ENCODE assay signal across 14 mouse cellular contexts in genomic region chr11:63545516-63545915, GRCm38 (mm10).
DNase-seq lines count a peak whose midpoint lies in the region; ATAC-seq and TF ChIP-seq lines count a peak whose summit lies in the region.
"Had no signal": no experiment of that assay in that cellular context is flagged by ENCODE, and none has a peak within 500 bp of the region (broad histone marks: within the 10 kb centered on the region; RNA-seq: fewer than 3 reads in every experiment).

No protein-coding gene starts in this region.

- no peak overlapping the region for H3K4me2 ChIP-seq in liver, postnatal 0 days (ENCODE audit: low read depth, low read length)
- H3K4me2 ChIP-seq in embryonic facial prominence, embryonic 11.5 days (ENCODE audit: low read depth, low read length) = no peak overlapping the region; the same call in 1 of the 2 replicates
- H3K4me2 ChIP-seq in limb, embryonic 13.5 days (replicated peaks) = peak overlapping the region; percentile 42
- H3K4me2 ChIP-seq: lung, embryonic 15.5 days had no signal

- no peaks in the 10 kb centered on the region for H3K36me3 ChIP-seq in liver, adult 2 months (ENCODE audit: control insufficient read depth, insufficient read depth, low read length)
- no peaks in the 10 kb centered on the region for H3K36me3 ChIP-seq in liver, postnatal 0 days (replicated peaks; ENCODE audit: insufficient read depth, low read length)
- H3K36me3 ChIP-seq in embryonic facial prominence, embryonic 11.5 days (replicated peaks; ENCODE audit: control insufficient read depth, insufficient read depth, low read depth, low read length) = no peaks in the 10 kb centered on the region
- H3K36me3 ChIP-seq in limb, embryonic 13.5 days = no peaks in the 10 kb centered on the region
- H3K36me3 ChIP-seq: G1E; lung, embryonic 15.5 days had no signal

- ATAC-seq in liver, postnatal 0 days = no peak
- no peak for ATAC-seq in embryonic facial prominence, embryonic 11.5 days (replicated peaks; ENCODE audit: insufficient number of reproducible peaks, low FRiP score, low TSS enrichment, low read depth)
- ATAC-seq in limb, embryonic 13.5 days (ENCODE audit: low FRiP score, low read depth) = peak; percentile 83

- no peak for TF ChIP-seq CTCF in liver, adult 2 months (IDR thresholded peaks at IDR 0.05; ENCODE audit: low read depth, low read length)
- no peak for TF ChIP-seq CTCF in liver, postnatal 0 days (IDR thresholded peaks at IDR 0.05; ENCODE audit: low read depth)

- no peak for TF ChIP-seq EP300 in liver, postnatal 0 days (IDR thresholded peaks at IDR 0.05; ENCODE audit: low read depth)

- intact Hi-C loops in left cerebral cortex, postnatal 36 days (cut with DNase I) = no loop called here

- H3K27ac ChIP-seq in liver, adult 2 months (replicated peaks; ENCODE audit: insufficient read depth, low read depth, low read length) = no peak overlapping the region
- H3K27ac ChIP-seq in liver, postnatal 0 days (ENCODE audit: low read depth) = no peak overlapping the region
- 0 out of 2 replicates have a peak overlapping the region, but pooled peaks have one; percentile 24 for H3K27ac ChIP-seq in embryonic facial prominence, embryonic 11.5 days (replicated peaks; ENCODE audit: low read depth, low read length)
- H3K27ac ChIP-seq in limb, embryonic 13.5 days = peak overlapping the region; percentile 64; the same call in 1 of the 2 replicates
- H3K27ac ChIP-seq: lung, embryonic 15.5 days had no signal

- H3K9me3 ChIP-seq in liver, postnatal 0 days (ENCODE audit: low read length) = no peaks in the 10 kb centered on the region
- no peaks in the 10 kb centered on the region for H3K9me3 ChIP-seq in embryonic facial prominence, embryonic 11.5 days (replicated peaks; ENCODE audit: control insufficient read depth, low read length)
- no peaks in the 10 kb centered on the region for H3K9me3 ChIP-seq in limb, embryonic 13.5 days
- H3K9me3 ChIP-seq: lung, embryonic 15.5 days had no signal

- H3K9ac ChIP-seq in liver, adult 2 months (ENCODE audit: low read depth, low read length) = no peak overlapping the region
- no peak overlapping the region for H3K9ac ChIP-seq in liver, postnatal 0 days (replicated peaks)
- H3K9ac ChIP-seq in embryonic facial prominence, embryonic 11.5 days (replicated peaks; ENCODE audit: low read length) = no peak overlapping the region
- peak overlapping the region; percentile 19; the same call in 1 of the 2 replicates for H3K9ac ChIP-seq in limb, embryonic 13.5 days
- H3K9ac ChIP-seq: lung, embryonic 15.5 days had no signal

- no peak for TF ChIP-seq POLR2A in liver, adult 2 months (IDR thresholded peaks at IDR 0.05; ENCODE audit: extremely low read depth, insufficient read depth, low read length)

- 54% methylated on average over 7 of the region's 7 CpGs for WGBS in liver, adult 2 months
- 28% methylated on average over 7 of the region's 7 CpGs for WGBS in liver, postnatal 0 days (ENCODE audit: insufficient replicate concordance)
- 2% methylated on average over 7 of the region's 7 CpGs for WGBS in embryonic facial prominence, embryonic 11.5 days
- 1% methylated on average over 7 of the region's 7 CpGs for WGBS in limb, embryonic 13.5 days

- DNase-seq in cerebellum, postnatal 14 days = peak; percentile 5 to 10
- no peak for DNase-seq in cerebellum, adult 8-10 months
- peak; percentile 26 for DNase-seq in liver, adult 2 months (ENCODE audit: extremely low read depth, low read depth, low spot score)
- DNase-seq in liver, postnatal 0 days = no peak
- DNase-seq in embryonic facial prominence, embryonic 11.5 days (ENCODE audit: low spot score) = peak; percentile 68
- DNase-seq in left cerebral cortex, postnatal 36 days (ENCODE audit: low spot score in 2 of 2) = no peak
- no peak for DNase-seq in adrenal gland, adult (ENCODE audit: inconsistent age in 2 of 2, low spot score in 1 of 2)
- DNase-seq: adrenal gland, adult 2 months; cerebellum, adult 11-12 months; kidney, adult 11 months had no signal

- H3K4me3 ChIP-seq in liver, adult 2 months (ENCODE audit: insufficient read depth, low read depth, low read length) = no peak overlapping the region
- no peak overlapping the region for H3K4me3 ChIP-seq in liver, postnatal 0 days (ENCODE audit: low read depth, low read length)
- no peak overlapping the region for H3K4me3 ChIP-seq in embryonic facial prominence, embryonic 11.5 days (ENCODE audit: low read depth, low read length)
- no peak overlapping the region for H3K4me3 ChIP-seq in limb, embryonic 13.5 days
- H3K4me3 ChIP-seq: erythroblast, embryonic 14.5 days; lung, embryonic 15.5 days had no signal

- H3K79me2 ChIP-seq in liver, adult 2 months (ENCODE audit: control insufficient read depth, insufficient read depth, low read length) = no peaks in the 10 kb centered on the region

- no peaks in the 10 kb centered on the region for H3K27me3 ChIP-seq in liver, adult 2 months (ENCODE audit: control insufficient read depth, insufficient read depth, low read length)
- H3K27me3 ChIP-seq in liver, postnatal 0 days (ENCODE audit: insufficient read depth, low read length) = no peaks in the 10 kb centered on the region
- H3K27me3 ChIP-seq in embryonic facial prominence, embryonic 11.5 days (ENCODE audit: control insufficient read depth, insufficient read depth, low read length) = no peaks in the 10 kb centered on the region
- H3K27me3 ChIP-seq in limb, embryonic 13.5 days = no peaks in the 10 kb centered on the region
- H3K27me3 ChIP-seq: lung, embryonic 15.5 days had no signal

- H3K4me1 ChIP-seq in liver, adult 2 months (ENCODE audit: control insufficient read depth, insufficient read depth, low read length) = no peaks in the 10 kb centered on the region
- no peaks in the 10 kb centered on the region for H3K4me1 ChIP-seq in liver, postnatal 0 days (ENCODE audit: insufficient read depth)
- H3K4me1 ChIP-seq in embryonic facial prominence, embryonic 11.5 days (ENCODE audit: control insufficient read depth, insufficient read depth, low read length) = no peaks in the 10 kb centered on the region; the same call in 1 of the 2 replicates
- H3K4me1 ChIP-seq in limb, embryonic 13.5 days = peaks cover 12% of the 10 kb centered on the region
- H3K4me1 ChIP-seq: lung, embryonic 15.5 days had no signal

Comparison
In these comparisons a context has a peak if more than half of its experiments do, and no peak if none do; other contexts are left out.
1. DNase-seq: peak in cerebellum, postnatal 14 days (2 of 2), liver, adult 2 months (single experiment) and embryonic facial prominence, embryonic 11.5 days (single experiment); none in cerebellum, adult 8-10 months (single experiment), liver, postnatal 0 days (single experiment), left cerebral cortex, postnatal 36 days (0 of 2) and adrenal gland, adult (0 of 2).
2. H3K27ac ChIP-seq: peak in embryonic facial prominence, embryonic 11.5 days (single experiment) and limb, embryonic 13.5 days (single experiment); none in liver, adult 2 months (single experiment) and liver, postnatal 0 days (single experiment).